Mouse (Mus musculus): ENCODE data around the gene Uhrf1bp1.

Gene Uhrf1bp1

GRCm38 (mm10) chr17:27839469-27840252, 16.6 kb upstream of the Uhrf1bp1 start:
- peak; percentile 94 for DNase-seq (ENCODE audit: low spot score)

- DNase-seq (ENCODE audit: low spot score), result no peak
Measured at GRCm38 (mm10) chr17:27848351-27848750, 7.9 kb upstream of the Uhrf1bp1 start.

GRCm38 (mm10) chr17:27851076-27851475, 5.2 kb upstream of the Uhrf1bp1 start:
- DNase-seq (ENCODE audit: low spot score), result no peak

- peak; percentile 81 for DNase-seq (ENCODE audit: low spot score)
Measured at GRCm38 (mm10) chr17:27856798-27857648, 782 bp downstream of the Uhrf1bp1 start.

GRCm38 (mm10) chr17:27857649-27858475, 1.6 kb downstream of the Uhrf1bp1 start:
- DNase-seq (ENCODE audit: low spot score), result no peak

- DNase-seq (ENCODE audit: low spot score), result no peak
Measured at GRCm38 (mm10) chr17:27859131-27859530, 2.9 kb downstream of the Uhrf1bp1 start.

GRCm38 (mm10) chr17:27865461-27865860, 9.2 kb downstream of the Uhrf1bp1 start:
- DNase-seq (ENCODE audit: low spot score), result no peak

GRCm38 (mm10) chr17:27866737-27867136, 10.5 kb downstream of the Uhrf1bp1 start:
- no peak for DNase-seq (ENCODE audit: low spot score)

GRCm38 (mm10) chr17:27871851-27872250, 15.6 kb downstream of the Uhrf1bp1 start:
- no peak for DNase-seq (ENCODE audit: low spot score)

GRCm38 (mm10) chr17:27873583-27873982, 17.3 kb downstream of the Uhrf1bp1 start:
- no peak for DNase-seq (ENCODE audit: low spot score)

- DNase-seq (ENCODE audit: low spot score), result no peak
Measured at GRCm38 (mm10) chr17:27874510-27874909, 18.3 kb downstream of the Uhrf1bp1 start.

GRCm38 (mm10) chr17:27881518-27881917, 25.3 kb downstream of the Uhrf1bp1 start:
- DNase-seq (ENCODE audit: low spot score), result no peak

GRCm38 (mm10) chr17:27883129-27883528, 26.9 kb downstream of the Uhrf1bp1 start:
- no peak for DNase-seq (ENCODE audit: low spot score)

GRCm38 (mm10) chr17:27883994-27884393, 27.8 kb downstream of the Uhrf1bp1 start:
- DNase-seq (ENCODE audit: low spot score), result no peak

GRCm38 (mm10) chr17:27886499-27887210, 30.4 kb downstream of the Uhrf1bp1 start:
- DNase-seq (ENCODE audit: low spot score), result no peak

GRCm38 (mm10) chr17:27907512-27908205, 51.4 kb downstream of the Uhrf1bp1 start:
- DNase-seq (ENCODE audit: low spot score), result peak; percentile 91

- no peak for DNase-seq (ENCODE audit: low spot score)
Measured at GRCm38 (mm10) chr17:27908206-27908887, 52.1 kb downstream of the Uhrf1bp1 start.

- DNase-seq (ENCODE audit: low spot score), result peak; percentile 89
Measured at GRCm38 (mm10) chr17:27908888-27909621, 52.8 kb downstream of the Uhrf1bp1 start, which contains the start of gene Anks1. Anks1 (plus strand) TSS chr17:27909306.
